ENCODE assay signal across 32 mouse cellular contexts in the genomic region with DNA sequence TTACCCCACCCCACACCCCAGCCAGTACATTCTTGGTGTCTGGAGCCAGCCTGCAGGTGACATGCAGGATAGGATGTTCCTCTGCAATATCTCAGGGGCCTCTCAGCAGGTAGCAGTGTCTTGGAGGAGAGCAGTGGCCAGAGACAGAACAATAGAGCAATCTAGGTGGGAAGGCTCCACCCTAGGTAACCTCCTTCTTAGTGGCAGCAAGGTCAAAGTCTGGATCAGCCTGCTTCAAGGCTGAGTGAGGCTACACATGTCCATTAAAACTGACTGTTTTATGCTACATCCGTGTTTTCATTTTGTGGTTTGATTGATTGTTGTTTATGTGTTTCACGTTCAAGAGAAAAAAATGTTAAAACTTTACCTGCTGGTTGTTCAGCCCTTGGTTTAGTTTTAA. TPM values are rescaled to one million over a fixed set of nuclear protein-coding genes. Genes with fewer than 3 reads are reported as not detected.
"Had no signal": no experiment of that assay in that cellular context is flagged by ENCODE, and none has a peak within 500 bp of the region (broad histone marks: within the 10 kb centered on the region; RNA-seq: fewer than 3 reads in every experiment).

No protein-coding gene starts in this region.

RNA-seq across cellular contexts. Expression of a gene that starts 19.7 kb away (rescaled TPM):
- polyA plus RNA-seq: limb, embryonic 10.5 days; limb, embryonic 11.5 days; limb, embryonic 12.5 days; limb, embryonic 13.5 days; limb, embryonic 15.5 days; liver, adult 2 months; liver, embryonic 11.5 days; liver, embryonic 12.5 days; liver, embryonic 13.5 days; liver, embryonic 14.5 days; liver, embryonic 15.5 days; liver, embryonic 16.5 days; liver, postnatal 0 days; lung, adult 2 months; lung, embryonic 14.5 days; lung, embryonic 15.5 days; lung, embryonic 16.5 days; lung, postnatal 0 days; macrophage; midbrain, embryonic 10.5 days; midbrain, embryonic 11.5 days; midbrain, embryonic 12.5 days; midbrain, embryonic 13.5 days; midbrain, embryonic 14.5 days; midbrain, embryonic 15.5 days; midbrain, embryonic 16.5 days; midbrain, postnatal 0 days; myocyte; neural tube, embryonic 11.5 days; neural tube, embryonic 12.5 days; neural tube, embryonic 13.5 days had no signal

RNA-seq across cellular contexts. Expression of a gene that starts 28.4 kb away (rescaled TPM):
- polyA plus RNA-seq: limb, embryonic 10.5 days; limb, embryonic 11.5 days; limb, embryonic 12.5 days; limb, embryonic 13.5 days; limb, embryonic 14.5 days; limb, embryonic 15.5 days; liver, adult 2 months; liver, embryonic 11.5 days; liver, embryonic 12.5 days; liver, embryonic 13.5 days; liver, embryonic 14.5 days; liver, embryonic 15.5 days; liver, embryonic 16.5 days; liver, postnatal 0 days; lung, adult 2 months; lung, embryonic 14.5 days; lung, embryonic 15.5 days; lung, embryonic 16.5 days; lung, postnatal 0 days; macrophage; midbrain, embryonic 10.5 days; midbrain, embryonic 11.5 days; midbrain, embryonic 12.5 days; midbrain, embryonic 13.5 days; midbrain, embryonic 14.5 days; midbrain, embryonic 15.5 days; midbrain, embryonic 16.5 days; midbrain, postnatal 0 days; neural tube, embryonic 11.5 days; neural tube, embryonic 12.5 days; neural tube, embryonic 13.5 days had no signal

RNA-seq across cellular contexts. Expression of a gene that starts 54.7 kb away (rescaled TPM):
- polyA plus RNA-seq: limb, embryonic 10.5 days; limb, embryonic 11.5 days; limb, embryonic 12.5 days; limb, embryonic 13.5 days; limb, embryonic 15.5 days; liver, adult 2 months; liver, embryonic 11.5 days; liver, embryonic 12.5 days; liver, embryonic 13.5 days; liver, embryonic 14.5 days; liver, embryonic 15.5 days; liver, embryonic 16.5 days; liver, postnatal 0 days; lung, adult 2 months; lung, embryonic 14.5 days; lung, embryonic 15.5 days; lung, embryonic 16.5 days; lung, postnatal 0 days; macrophage; midbrain, embryonic 10.5 days; midbrain, embryonic 11.5 days; midbrain, embryonic 12.5 days; midbrain, embryonic 13.5 days; midbrain, embryonic 14.5 days; midbrain, embryonic 15.5 days; midbrain, embryonic 16.5 days; midbrain, postnatal 0 days; myocyte; neural tube, embryonic 11.5 days; neural tube, embryonic 12.5 days; neural tube, embryonic 13.5 days had no signal
